ENCODE assay signal across 8 mouse cellular contexts in the genomic region with DNA sequence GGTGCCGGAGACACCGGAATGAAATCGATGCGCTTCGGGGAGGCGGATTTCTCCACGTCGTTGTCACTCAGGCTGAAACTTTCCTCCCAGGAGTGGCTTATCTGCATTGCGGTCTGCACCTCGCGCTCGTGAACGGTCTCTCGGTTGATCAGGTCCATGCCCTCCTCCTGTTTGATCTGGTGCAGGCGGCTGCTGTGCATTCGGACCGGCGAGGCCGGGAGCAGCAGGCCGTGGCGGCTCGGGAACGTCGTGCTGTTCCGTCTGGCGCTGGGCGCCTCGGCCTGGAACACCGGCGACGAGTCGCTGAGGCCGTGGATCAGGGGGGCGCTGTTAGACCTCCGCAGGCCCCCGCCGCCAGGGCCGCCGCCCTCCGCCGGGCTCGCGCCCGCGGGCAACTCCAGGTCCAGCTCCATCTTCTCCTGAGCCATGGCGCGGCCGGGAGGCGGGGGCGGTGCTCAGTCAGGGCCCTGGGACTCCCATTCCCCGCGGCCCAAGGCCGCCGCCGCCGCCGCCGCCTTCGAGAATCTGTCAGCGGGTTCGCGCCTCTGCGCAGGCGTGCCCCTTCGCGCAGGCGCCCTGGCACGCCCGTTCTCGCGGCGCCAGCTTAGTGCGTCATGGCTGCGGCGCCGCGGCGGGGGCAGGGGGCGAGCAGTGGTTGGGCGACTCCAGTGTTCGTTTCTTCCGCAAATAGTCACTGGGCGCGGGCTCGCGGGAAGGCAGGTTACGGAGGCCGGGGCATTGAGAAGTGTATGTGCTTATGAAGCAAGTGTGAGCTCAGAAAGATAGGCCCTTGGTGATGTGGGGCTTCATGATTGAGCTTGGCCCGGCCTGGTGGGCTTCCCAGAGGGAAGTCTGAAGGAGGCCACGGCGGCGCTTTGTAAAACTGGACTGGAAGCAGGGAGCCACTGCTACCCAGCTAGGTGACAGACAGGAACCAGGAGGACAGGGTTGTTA. TPM values are rescaled to one million over a fixed set of nuclear protein-coding genes. Genes with fewer than 3 reads are reported as not detected.
A peak's percentile ranks its signal among the peaks of the same experiment; 100 is the strongest.
DNase-seq lines count a peak whose midpoint lies in the region; ATAC-seq lines count a peak whose summit lies in the region.

Fam122a (minus strand) TSS at position 428 of the 954 bp plus-strand sequence.

- H3K4me1 ChIP-seq in hindbrain, embryonic 13.5 days (replicated peaks), result peaks cover 25% of the 10 kb centered on the region

- H3K9ac ChIP-seq in hindbrain, embryonic 13.5 days, result peak within 1 kb of the TSS; percentile 93

- H3K9me3 ChIP-seq in hindbrain, embryonic 13.5 days, result no peaks in the 10 kb centered on the region

- peaks cover 7% of the 10 kb centered on the region for H3K36me3 ChIP-seq in hindbrain, embryonic 13.5 days

- DNase-seq in NIH3T3 (ENCODE audit: low read depth), result peak; percentile 99
- peak; percentile 96 to 97 for DNase-seq in cerebellum, postnatal 10 days
- peak; percentile 84 to 88 for DNase-seq in frontal cortex, postnatal 14 days (ENCODE audit: low spot score in 2 of 2)
- DNase-seq in layer of hippocampus, postnatal 25 days (ENCODE audit: extremely low spot score in 1 of 2, low spot score in 1 of 2), result peak; percentile 85 to 91
- peak; percentile 89 for DNase-seq in lung, postnatal 25 days (ENCODE audit: low spot score)
- peak; percentile 96 for DNase-seq in retina, embryonic 14.5 days (ENCODE audit: low spot score)
- DNase-seq in thymus, postnatal 4 days, result peak; percentile 96

- peak within 1 kb of the TSS; percentile 95 for H3K27ac ChIP-seq in hindbrain, embryonic 13.5 days

- peak; percentile 98 for ATAC-seq in hindbrain, embryonic 13.5 days (ENCODE audit: low FRiP score)

- peak within 1 kb of the TSS; percentile 79 for H3K4me2 ChIP-seq in hindbrain, embryonic 13.5 days

- WGBS in hindbrain, embryonic 13.5 days, result under 1% methylated on average over 81 of the region's 92 CpGs

- no peaks in the 10 kb centered on the region for H3K27me3 ChIP-seq in hindbrain, embryonic 13.5 days

- H3K4me3 ChIP-seq in hindbrain, embryonic 13.5 days, result peak within 1 kb of the TSS; percentile 85

RNA-seq across cellular contexts. Expression of gene Fam122a, which starts in this region (rescaled TPM):
- polyA plus RNA-seq in hindbrain, embryonic 13.5 days (2015; fragmentation: Nextera tagmentation; extraction: Ambion mirVana), result 56.7 and 59.4 TPM in 2 replicates
- 10 to 100 TPM; 31.4 to 39.5 TPM for total RNA-seq in layer of hippocampus, postnatal 25 days (2021)

Comparison
In these comparisons a context has a peak if more than half of its experiments do, and no peak if none do; other contexts are left out.
1. Peak in every context shown above with its lines: DNase-seq, ATAC-seq, H3K4me3 ChIP-seq and H3K27ac ChIP-seq.